Mouse (Mus musculus) G1E (cell line): ENCODE results near the gene Rnf10. TPM values are rescaled to one million over a fixed set of nuclear protein-coding genes. Genes with fewer than 3 reads are reported as not detected.

ENCODE experiments used
- ATAC-seq: 2 replicates; pipeline ENCODE4 v1.8.0; 2016; ENCODE audit warnings: mild to moderate bottlenecking; ENCODE audit not compliant: insufficient number of reproducible peaks, poor library complexity, low FRiP score, severe bottlenecking; ENCODE audit errors: extremely low read depth
- DNase-seq: peaks from one replicate; pipeline ENCODE4 v3.0.0; 2012; ENCODE audit warnings: low spot score
- H3K27me3 ChIP-seq: 2 replicates; pipeline ENCODE4 v1.6.1; 2012; ENCODE audit warnings: mild to moderate bottlenecking, low read length, inconsistent platforms; ENCODE audit not compliant: insufficient read depth
- H3K36me3 ChIP-seq: replicated peaks from 2 replicates; pipeline ENCODE3; 2012; ENCODE audit warnings: mild to moderate bottlenecking, inconsistent platforms
- H3K4me1 ChIP-seq: 2 replicates; pipeline ENCODE4 v1.6.1; 2012; ENCODE audit warnings: low read depth, low read length, inconsistent platforms, mixed read lengths; ENCODE audit not compliant: insufficient read depth
- H3K4me3 ChIP-seq: 2 replicates; pipeline ENCODE4 v1.5.1; 2012; ENCODE audit warnings: low read depth, mild to moderate bottlenecking, inconsistent platforms, low read length, moderate library complexity, mixed read lengths
- H3K9me3 ChIP-seq: replicated peaks from 2 replicates; pipeline ENCODE4 v1.6.1; 2012; ENCODE audit warnings: inconsistent platforms
- CTCF ChIP-seq: IDR thresholded peaks from 2 replicates; pipeline ENCODE4 v1.5.1; 2012; ENCODE audit warnings: low read depth, low read length, inconsistent platforms, mixed read lengths
- GATA1 ChIP-seq: IDR thresholded peaks from 2 replicates; pipeline ENCODE4 v1.6.1; 2012; ENCODE audit warnings: borderline replicate concordance, low read length, inconsistent platforms, mixed read lengths
- GATA2 ChIP-seq: IDR thresholded peaks from 2 replicates; pipeline ENCODE4 v1.6.1; 2012; ENCODE audit warnings: low read depth, low read length, inconsistent platforms, borderline replicate concordance
- POLR2AphosphoS5 ChIP-seq: IDR thresholded peaks from 2 replicates; pipeline ENCODE4 v1.6.1; 2012; ENCODE audit warnings: low read depth, low read length, inconsistent platforms; ENCODE audit not compliant: insufficient replicate concordance
- TAL1 ChIP-seq: conservative IDR thresholded peaks from 2 replicates; pipeline ENCODE4 v1.6.1; 2012; ENCODE audit warnings: low read depth, low read length, inconsistent platforms, mixed read lengths
- polyA plus RNA-seq: library from polyadenylated mRNA; stranded (reverse); fragments of >175 nt; gene quantifications from 2 replicates; pipeline ENCODE4 v1.2.3, GENCODE M21; 2012
- total RNA-seq, 2 experiments: library from RNA; stranded (forward) in 1 of 2; stranded (reverse) in 1 of 2; fragments of 200-1000 nt in 1 of 2; fragments of >200 nt in 1 of 2; fragmentation: Nextera tagmentation in 1 of 2; gene quantifications; 2 replicates each; pipeline ENCODE4 v1.2.3; 2014 to 2017

The Rnf10 gene
- total and polyA plus RNA-seq, 3 experiments: 56.9 to 202 (median 87.3) TPM

DNA sequence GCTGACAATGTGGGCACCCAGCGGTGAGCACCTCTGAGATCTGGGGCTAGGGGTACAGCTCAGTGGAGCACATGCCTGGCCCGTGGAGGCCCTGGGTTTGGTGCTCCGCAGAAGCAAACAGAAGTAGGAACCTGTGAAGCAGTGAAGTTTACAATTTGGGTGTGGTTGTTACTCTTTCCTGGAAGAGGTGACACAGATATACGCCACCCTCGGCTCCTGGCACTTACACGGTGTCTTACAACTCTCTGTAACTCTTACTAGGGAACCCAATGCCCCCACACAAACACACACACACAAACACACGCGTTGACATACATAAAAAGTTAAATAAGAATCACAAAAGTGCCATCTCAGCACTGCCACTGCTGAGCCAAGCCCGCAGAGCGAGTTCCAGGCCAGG, 23.6 kb upstream of the Rnf10 start:
- TF ChIP-seq GATA1: no peak
- no peak for TF ChIP-seq CTCF
- peaks cover 59% of the 10 kb centered on the region for H3K4me1 ChIP-seq

DNA sequence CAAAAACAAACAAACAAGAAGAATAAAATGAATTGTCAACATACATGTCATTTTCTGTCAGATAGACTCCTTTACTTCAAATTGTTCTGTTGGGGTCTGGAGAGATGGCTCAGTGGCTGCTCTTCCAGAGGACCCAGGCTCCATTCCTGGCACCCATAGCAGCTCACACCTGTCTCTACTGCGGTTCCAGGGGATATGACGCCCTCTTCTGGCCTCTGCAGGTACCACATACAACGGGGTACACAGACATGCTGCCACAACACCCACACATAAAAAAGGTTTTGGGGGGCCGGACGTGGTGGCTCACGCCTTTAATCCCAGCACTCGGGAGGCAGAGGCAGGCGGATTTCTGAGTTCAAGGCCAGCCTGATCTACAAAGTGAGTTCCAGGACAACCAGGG, 21.5 kb upstream of the Rnf10 start:
- Histone ChIP-seq H3K9me3 (no peaks in the 10 kb centered on the region), H3K4me3 (no peak overlapping the region), H3K27me3 (no peaks in the 10 kb centered on the region), H3K36me3 (peaks cover 95% of the 10 kb centered on the region), H3K4me1 (peaks cover 53% of the 10 kb centered on the region)
- no peak for TF ChIP-seq GATA1
- no peak for TF ChIP-seq GATA2
- TF ChIP-seq POLR2AphosphoS5: no peak
- TF ChIP-seq CTCF: 0 out of 2 replicates have a peak, but pooled peaks have one; percentile 6
- no peak for TF ChIP-seq TAL1
- DNase-seq (no peak), ATAC-seq (no peak)

More for the DNA sequence above, 23.6 kb upstream of the Rnf10 start:
- Histone ChIP-seq H3K4me3 (peak overlapping the region; percentile 55; the same call in 1 of the 2 replicates), H3K9me3 (no peaks in the 10 kb centered on the region), H3K36me3 (peaks cover 81% of the 10 kb centered on the region), H3K27me3 (no peaks in the 10 kb centered on the region)
- no peak for DNase-seq
- ATAC-seq: no peak

GRCm38 (mm10) chr5:115284735-115285134, 12.0 kb upstream of the Rnf10 start:
- H3K36me3 ChIP-seq: peaks cover 74% of the 10 kb centered on the region
- ATAC-seq (no peak), DNase-seq (no peak)

GRCm38 (mm10) chr5:115280050-115280687, 7.5 kb upstream of the Rnf10 start:
- Histone ChIP-seq H3K4me3 (peak overlapping the region; percentile 99), H3K9me3 (peaks cover 3% of the 10 kb centered on the region; the same call in 1 of the 2 replicates), H3K36me3 (peaks cover 36% of the 10 kb centered on the region), H3K4me1 (peaks cover 49% of the 10 kb centered on the region), H3K27me3 (no peaks in the 10 kb centered on the region)
- no peak for ATAC-seq
- DNase-seq: peak; percentile 46
- TF ChIP-seq GATA1 (no peak), TAL1 (no peak), POLR2AphosphoS5 (no peak), CTCF (no peak), GATA2 (no peak)

More at GRCm38 (mm10) chr5:115284735-115285134, 12.0 kb upstream of the Rnf10 start:
- TF ChIP-seq CTCF (no peak), TAL1 (no peak), GATA1 (no peak), POLR2AphosphoS5 (no peak), GATA2 (no peak)
- Histone ChIP-seq H3K27me3 (no peaks in the 10 kb centered on the region), H3K4me1 (peaks cover 44% of the 10 kb centered on the region), H3K4me3 (no peak overlapping the region), H3K9me3 (no peaks in the 10 kb centered on the region)

DNA sequence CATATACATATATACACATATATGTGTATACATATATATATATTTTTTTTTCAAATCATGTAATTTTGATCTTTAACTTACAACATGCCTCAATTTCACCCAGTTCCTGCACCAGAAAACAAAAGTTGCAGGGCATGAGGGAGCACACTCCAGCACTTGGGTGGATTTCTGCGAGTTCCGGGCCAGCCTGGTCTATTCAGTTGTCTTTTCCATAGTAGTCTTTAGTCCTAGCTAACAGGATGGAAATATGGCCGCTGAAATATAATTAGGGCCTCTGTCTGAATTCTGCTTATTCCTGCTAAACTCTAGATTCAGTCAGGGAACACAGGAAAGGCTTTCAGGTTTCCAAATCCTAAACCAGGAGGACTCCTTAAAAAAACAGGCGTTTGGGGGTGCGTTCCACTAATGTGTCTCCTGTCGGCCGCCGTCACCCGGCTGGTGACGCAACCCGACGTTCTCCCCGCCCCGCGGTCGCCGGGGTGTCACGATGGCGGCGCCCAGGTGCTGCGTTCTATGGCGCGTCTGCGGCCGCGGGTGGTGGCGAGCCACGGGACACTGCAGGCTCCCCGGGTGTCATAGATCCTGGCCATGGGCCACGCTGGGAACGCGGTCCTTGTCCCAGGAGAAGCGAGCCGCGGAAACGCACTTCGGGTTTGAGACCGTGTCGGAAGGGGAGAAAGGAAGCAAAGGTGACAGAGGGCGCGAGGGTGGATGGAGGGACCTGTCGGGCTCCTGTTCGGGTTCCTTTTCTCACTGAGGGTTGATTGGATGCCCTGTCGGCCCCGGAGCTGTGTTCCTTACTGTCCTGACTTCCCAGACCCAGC, 6.7 kb upstream of the Rnf10 start, which contains the start of gene Coq5:
TSS of gene Coq5 (plus strand) at position 441 of the 824 bp plus-strand sequence.
- Histone ChIP-seq H3K36me3 (peaks cover 30% of the 10 kb centered on the region), H3K4me1 (peaks cover 51% of the 10 kb centered on the region), H3K4me3 (peak within 1 kb of the TSS; percentile 99), H3K9me3 (peaks cover 3% of the 10 kb centered on the region; the same call in 1 of the 2 replicates), H3K27me3 (no peaks in the 10 kb centered on the region)
- DNase-seq: peak; percentile 73
- 0 out of 2 replicates have a peak, but pooled peaks have one; percentile 22 for ATAC-seq
- TF ChIP-seq POLR2AphosphoS5 (no peak), CTCF (no peak), GATA1 (no peak), TAL1 (no peak), GATA2 (no peak)

- Histone ChIP-seq H3K27me3 (no peaks in the 10 kb centered on the region), H3K36me3 (peaks cover 23% of the 10 kb centered on the region), H3K9me3 (peaks cover 3% of the 10 kb centered on the region; the same call in 1 of the 2 replicates), H3K4me1 (peaks cover 55% of the 10 kb centered on the region), H3K4me3 (no peak overlapping the region)
- no peak for TF ChIP-seq POLR2AphosphoS5
- TF ChIP-seq GATA1: no peak
- no peak for TF ChIP-seq CTCF
- no peak for TF ChIP-seq GATA2
- TF ChIP-seq TAL1: no peak
- ATAC-seq: no peak
- no peak for DNase-seq
Measured at GRCm38 (mm10) chr5:115278785-115279184, 6.1 kb upstream of the Rnf10 start.
